Mouse (Mus musculus): ENCODE results near the gene Traf6. TPM values are rescaled to one million over a fixed set of nuclear protein-coding genes. Genes with fewer than 3 reads are reported as not detected.

Gene Traf6
- polyA plus RNA-seq, 1 experiment from 2014 or later: 3.9 TPM

- Histone ChIP-seq H3K4me2 (no peak overlapping the region), H3K4me3 (no peak overlapping the region), H3K27ac (no peak overlapping the region), H3K36me3 (peaks cover 26% of the 10 kb centered on the region), H3K27me3 (no peaks in the 10 kb centered on the region), H3K9me3 (replicated peaks) (no peaks in the 10 kb centered on the region), H3K9ac (no peak overlapping the region), H3K4me1 (replicated peaks) (0 out of 2 replicates have a peak, but pooled peaks cover 2% of the 10 kb centered on the region)
- no peak for ATAC-seq (replicated peaks; ENCODE audit: insufficient number of reproducible peaks, insufficient read depth, low FRiP score, low read depth)
- WGBS: 82% methylated on average over 4 of the region's 4 CpGs
Observed at GRCm38 (mm10) chr2:101699284-101699683, 21.1 kb downstream of the Traf6 start.

- no peak for ATAC-seq (replicated peaks; ENCODE audit: insufficient number of reproducible peaks, insufficient read depth, low FRiP score, low read depth)
- Histone ChIP-seq H3K27ac (no peak overlapping the region), H3K4me2 (no peak overlapping the region), H3K4me1 (replicated peaks) (no peaks in the 10 kb centered on the region), H3K4me3 (no peak overlapping the region), H3K27me3 (no peaks in the 10 kb centered on the region), H3K9ac (no peak overlapping the region), H3K9me3 (replicated peaks) (no peaks in the 10 kb centered on the region), H3K36me3 (no peaks in the 10 kb centered on the region)
- WGBS: 48% methylated on average over 5 of the region's 5 CpGs
Observed at GRCm38 (mm10) chr2:101705941-101706485, 27.8 kb downstream of the Traf6 start.

GRCm38 (mm10) chr2:101711608-101712007 is 33.4 kb downstream of the Traf6 start:
- H3K9me3 ChIP-seq (replicated peaks): no peaks in the 10 kb centered on the region
- 55% methylated on average over 3 of the region's 3 CpGs for WGBS
- no peaks in the 10 kb centered on the region for H3K36me3 ChIP-seq
- H3K27me3 ChIP-seq: no peaks in the 10 kb centered on the region
- H3K4me2 ChIP-seq: no peak overlapping the region
- no peak overlapping the region for H3K4me3 ChIP-seq
- no peak overlapping the region for H3K27ac ChIP-seq
- peaks cover 4% of the 10 kb centered on the region; the same call in 1 of the 2 replicates for H3K4me1 ChIP-seq (replicated peaks)
- H3K9ac ChIP-seq: no peak overlapping the region
- ATAC-seq (replicated peaks; ENCODE audit: insufficient number of reproducible peaks, insufficient read depth, low FRiP score, low read depth): no peak

GRCm38 (mm10) chr2:101715650-101716323 is 37.6 kb downstream of the Traf6 start:
- peak; percentile 31; the same call in 1 of the 2 replicates for ATAC-seq (replicated peaks; ENCODE audit: insufficient number of reproducible peaks, insufficient read depth, low FRiP score, low read depth)
- H3K4me1 ChIP-seq (replicated peaks): peaks cover 4% of the 10 kb centered on the region; the same call in 1 of the 2 replicates
- H3K4me2 ChIP-seq: no peak overlapping the region
- WGBS: 58% methylated on average over 8 of the region's 8 CpGs
- H3K9ac ChIP-seq: no peak overlapping the region
- H3K27ac ChIP-seq: no peak overlapping the region
- H3K36me3 ChIP-seq: no peaks in the 10 kb centered on the region
- H3K9me3 ChIP-seq (replicated peaks): no peaks in the 10 kb centered on the region
- no peaks in the 10 kb centered on the region for H3K27me3 ChIP-seq
- no peak overlapping the region for H3K4me3 ChIP-seq

GRCm38 (mm10) chr2:101717162-101717561 is 38.9 kb downstream of the Traf6 start:
- Histone ChIP-seq H3K4me1 (replicated peaks) (peaks cover 2% of the 10 kb centered on the region), H3K9ac (no peak overlapping the region), H3K9me3 (replicated peaks) (no peaks in the 10 kb centered on the region), H3K4me2 (no peak overlapping the region), H3K27ac (no peak overlapping the region), H3K27me3 (no peaks in the 10 kb centered on the region), H3K36me3 (no peaks in the 10 kb centered on the region), H3K4me3 (no peak overlapping the region)
- 89% methylated on average over 13 of the region's 13 CpGs for WGBS
- no peak for ATAC-seq (replicated peaks; ENCODE audit: insufficient number of reproducible peaks, insufficient read depth, low FRiP score, low read depth)

- WGBS: 84% methylated on average over 4 of the region's 4 CpGs
- H3K9ac ChIP-seq: no peak overlapping the region
- H3K4me1 ChIP-seq (replicated peaks): peaks cover 16% of the 10 kb centered on the region
- H3K9me3 ChIP-seq (replicated peaks): no peaks in the 10 kb centered on the region
- H3K4me2 ChIP-seq: no peak overlapping the region
- no peak overlapping the region for H3K4me3 ChIP-seq
- no peaks in the 10 kb centered on the region for H3K36me3 ChIP-seq
- ATAC-seq (replicated peaks; ENCODE audit: insufficient number of reproducible peaks, insufficient read depth, low FRiP score, low read depth): no peak
- H3K27me3 ChIP-seq: no peaks in the 10 kb centered on the region
- 0 out of 2 replicates have a peak overlapping the region, but pooled peaks have one; percentile 61 for H3K27ac ChIP-seq
Observed at GRCm38 (mm10) chr2:101721835-101722234, 43.6 kb downstream of the Traf6 start.

- Histone ChIP-seq H3K27ac (peak overlapping the region; percentile 61), H3K4me2 (no peak overlapping the region)
- 0 out of 2 replicates have a peak, but pooled peaks have one; percentile 37 for ATAC-seq (replicated peaks; ENCODE audit: insufficient number of reproducible peaks, insufficient read depth, low FRiP score, low read depth)
Observed at GRCm38 (mm10) chr2:101722370-101723332, 44.4 kb downstream of the Traf6 start.

GRCm38 (mm10) chr2:101723333-101723881 is 45.2 kb downstream of the Traf6 start:
- H3K9me3 ChIP-seq (replicated peaks): no peaks in the 10 kb centered on the region
- H3K4me2 ChIP-seq: no peak overlapping the region
- 59% methylated on average over 10 of the region's 10 CpGs for WGBS
- H3K27ac ChIP-seq: peak overlapping the region; percentile 61; the same call in 1 of the 2 replicates
- H3K27me3 ChIP-seq: no peaks in the 10 kb centered on the region
- 0 out of 2 replicates have a peak, but pooled peaks cover 3% of the 10 kb centered on the region for H3K36me3 ChIP-seq
- ATAC-seq (replicated peaks; ENCODE audit: insufficient number of reproducible peaks, insufficient read depth, low FRiP score, low read depth): no peak
- no peak overlapping the region for H3K4me3 ChIP-seq
- H3K4me1 ChIP-seq (replicated peaks): peaks cover 16% of the 10 kb centered on the region
- no peak overlapping the region for H3K9ac ChIP-seq

More at GRCm38 (mm10) chr2:101722370-101723332, 44.4 kb downstream of the Traf6 start:
- Histone ChIP-seq H3K4me3 (no peak overlapping the region), H3K4me1 (replicated peaks) (peaks cover 16% of the 10 kb centered on the region), H3K27me3 (no peaks in the 10 kb centered on the region), H3K9me3 (replicated peaks) (no peaks in the 10 kb centered on the region), H3K9ac (no peak overlapping the region), H3K36me3 (no peaks in the 10 kb centered on the region)
- 53% methylated on average over 8 of the region's 8 CpGs for WGBS

GRCm38 (mm10) chr2:101727787-101728186 is 49.6 kb downstream of the Traf6 start:
- H3K27me3 ChIP-seq: no peaks in the 10 kb centered on the region
- H3K9me3 ChIP-seq (replicated peaks): no peaks in the 10 kb centered on the region
- H3K4me2 ChIP-seq: no peak overlapping the region
- peaks cover 8% of the 10 kb centered on the region for H3K4me1 ChIP-seq (replicated peaks)
- H3K36me3 ChIP-seq: 0 out of 2 replicates have a peak, but pooled peaks cover 3% of the 10 kb centered on the region
- no peak overlapping the region for H3K9ac ChIP-seq
- ATAC-seq (replicated peaks; ENCODE audit: insufficient number of reproducible peaks, insufficient read depth, low FRiP score, low read depth): no peak
- no peak overlapping the region for H3K4me3 ChIP-seq
- no peak overlapping the region for H3K27ac ChIP-seq

- Histone ChIP-seq H3K36me3 (0 out of 2 replicates have a peak, but pooled peaks cover 3% of the 10 kb centered on the region), H3K4me2 (no peak overlapping the region), H3K4me3 (no peak overlapping the region), H3K9ac (no peak overlapping the region), H3K27ac (no peak overlapping the region), H3K9me3 (replicated peaks) (no peaks in the 10 kb centered on the region), H3K27me3 (no peaks in the 10 kb centered on the region), H3K4me1 (replicated peaks) (no peaks in the 10 kb centered on the region)
- ATAC-seq (replicated peaks; ENCODE audit: insufficient number of reproducible peaks, insufficient read depth, low FRiP score, low read depth): no peak
- WGBS: 17% methylated on average over 1 of the region's 1 CpGs
Observed at GRCm38 (mm10) chr2:101729472-101729871, 51.2 kb downstream of the Traf6 start.

GRCm38 (mm10) chr2:101730972-101731371 is 52.7 kb downstream of the Traf6 start:
- Histone ChIP-seq H3K9me3 (replicated peaks) (no peaks in the 10 kb centered on the region), H3K4me3 (no peak overlapping the region), H3K27me3 (no peaks in the 10 kb centered on the region), H3K4me1 (replicated peaks) (no peaks in the 10 kb centered on the region), H3K4me2 (no peak overlapping the region), H3K36me3 (0 out of 2 replicates have a peak, but pooled peaks cover 3% of the 10 kb centered on the region), H3K27ac (no peak overlapping the region), H3K9ac (no peak overlapping the region)
- ATAC-seq (replicated peaks; ENCODE audit: insufficient number of reproducible peaks, insufficient read depth, low FRiP score, low read depth): no peak
